Mouse (Mus musculus) embryonic facial prominence, embryonic 14.5 days (tissue): ENCODE measurements around the gene Hrh1. TPM values are rescaled to one million over a fixed set of nuclear protein-coding genes. Genes with fewer than 3 reads are reported as not detected.

Experiments
- ATAC-seq: fragments of 200-750 bp; cut with Nextera tagmentation; 2 replicates; pipeline ENCODE4 v1.8.0; 2017; ENCODE audit warnings: low read depth, moderate number of reproducible peaks, moderate TSS enrichment
- DNase-seq: peaks from one replicate; pipeline ENCODE4 v3.0.0-alpha.2; 2015; ENCODE audit warnings: low spot score
- H3K27ac ChIP-seq: fragments of 300-500 bp; sonication (generic); replicated peaks from 2 replicates; pipeline ENCODE4 v1.5.1; 2014; ENCODE audit warnings: low read depth, mild to moderate bottlenecking, low read length, moderate library complexity
- H3K27me3 ChIP-seq: fragments of 300-500 bp; sonication (generic); replicated peaks from 2 replicates; pipeline ENCODE4 v1.6.1; 2014; ENCODE audit warnings: low read length; ENCODE audit not compliant: control insufficient read depth, insufficient read depth
- H3K36me3 ChIP-seq: fragments of 300-500 bp; sonication (generic); 2 replicates; pipeline ENCODE4 v1.6.1; 2014; ENCODE audit warnings: low read length, mixed read lengths; ENCODE audit not compliant: control insufficient read depth, insufficient read depth
- H3K4me1 ChIP-seq: fragments of 300-500 bp; sonication (generic); 2 replicates; pipeline ENCODE4 v1.6.1; 2014; ENCODE audit warnings: antibody characterized with exemption, low read length; ENCODE audit not compliant: control insufficient read depth, insufficient read depth
- H3K4me2 ChIP-seq: fragments of 300-500 bp; sonication (generic); 2 replicates; pipeline ENCODE4 v1.6.1; 2014; ENCODE audit warnings: low read depth, mild to moderate bottlenecking, low read length, moderate library complexity, mixed read lengths
- H3K4me3 ChIP-seq: fragments of 300-500 bp; sonication (generic); 2 replicates; pipeline ENCODE4 v1.5.1; 2014; ENCODE audit warnings: low read depth, mild to moderate bottlenecking, low read length
- H3K9ac ChIP-seq: fragments of 300-500 bp; sonication (generic); 2 replicates; pipeline ENCODE4 v1.6.1; 2014; ENCODE audit warnings: low read depth, mild to moderate bottlenecking, low read length, moderate library complexity, mixed read lengths
- H3K9me3 ChIP-seq: fragments of 300-500 bp; sonication (generic); 2 replicates; pipeline ENCODE4 v1.6.1; 2016; ENCODE audit warnings: low read length; ENCODE audit not compliant: control insufficient read depth
- WGBS: fragments of 180-500 bp; shearing (Covaris S2); extraction: QIAGEN DNeasy Blood & Tissue Kit; methylation state at CpG from one replicate; pipeline ENCODE4 v1.1.7; 2014; 5-methylcytosine and 5-hydroxymethylcytosine counted together
- polyA plus RNA-seq: library from polyadenylated mRNA; unstranded; fragments of >200 nt; fragmentation: Nextera tagmentation; extraction: Ambion mirVana; gene quantifications from 2 replicates; pipeline ENCODE4 v1.2.1, GENCODE M21; 2014

The Hrh1 gene
- polyA plus RNA-seq, 1 experiment from 2014 or later = not detected

- DNase-seq (no peak), ATAC-seq (no peak)
- Histone ChIP-seq H3K27me3 (no peaks in the 10 kb centered on the region), H3K4me2 (no peak overlapping the region), H3K27ac (no peak overlapping the region), H3K36me3 (no peaks in the 10 kb centered on the region), H3K9me3 (0 out of 2 replicates have a peak, but pooled peaks cover 5% of the 10 kb centered on the region), H3K4me3 (no peak overlapping the region), H3K4me1 (no peaks in the 10 kb centered on the region), H3K9ac (no peak overlapping the region)
- WGBS = 92% methylated on average over 7 of the region's 7 CpGs
These were observed 25.0 kb upstream of the Hrh1 start for GRCm38 (mm10) chr6:114372741-114373140.

GRCm38 (mm10) chr6:114380872-114381271 is 16.9 kb upstream of the Hrh1 start:
- Histone ChIP-seq H3K9ac (no peak overlapping the region), H3K9me3 (0 out of 2 replicates have a peak, but pooled peaks cover 5% of the 10 kb centered on the region), H3K36me3 (no peaks in the 10 kb centered on the region), H3K27ac (no peak overlapping the region), H3K4me1 (no peaks in the 10 kb centered on the region), H3K4me2 (no peak overlapping the region), H3K27me3 (no peaks in the 10 kb centered on the region), H3K4me3 (no peak overlapping the region)
- ATAC-seq (no peak), DNase-seq (no peak)
- 66% methylated on average over 3 of the region's 3 CpGs for WGBS

- no peaks in the 10 kb centered on the region for H3K4me1 ChIP-seq
- no peaks in the 10 kb centered on the region for H3K27me3 ChIP-seq
- no peak overlapping the region for H3K9ac ChIP-seq
- H3K4me2 ChIP-seq = no peak overlapping the region
- H3K27ac ChIP-seq = no peak overlapping the region
- no peak overlapping the region for H3K4me3 ChIP-seq
- no peaks in the 10 kb centered on the region for H3K36me3 ChIP-seq
- H3K9me3 ChIP-seq = no peaks in the 10 kb centered on the region
- DNase-seq (no peak), ATAC-seq (no peak)
- WGBS = 40% methylated on average over 6 of the region's 6 CpGs
These were observed 10.4 kb upstream of the Hrh1 start for GRCm38 (mm10) chr6:114387320-114387719.

GRCm38 (mm10) chr6:114387855-114388254 is 9.9 kb upstream of the Hrh1 start:
- H3K27ac ChIP-seq = no peak overlapping the region
- 74% methylated on average over 4 of the region's 4 CpGs for WGBS
- no peak for ATAC-seq
- H3K27me3 ChIP-seq = no peaks in the 10 kb centered on the region
- no peak overlapping the region for H3K4me3 ChIP-seq
- H3K9ac ChIP-seq = no peak overlapping the region
- no peak overlapping the region for H3K4me2 ChIP-seq
- no peaks in the 10 kb centered on the region for H3K9me3 ChIP-seq
- no peaks in the 10 kb centered on the region for H3K36me3 ChIP-seq
- H3K4me1 ChIP-seq = no peaks in the 10 kb centered on the region
- DNase-seq = no peak

- Histone ChIP-seq H3K9ac (no peak overlapping the region), H3K4me2 (no peak overlapping the region), H3K36me3 (no peaks in the 10 kb centered on the region), H3K9me3 (no peaks in the 10 kb centered on the region), H3K4me3 (no peak overlapping the region), H3K27ac (no peak overlapping the region), H3K4me1 (no peaks in the 10 kb centered on the region), H3K27me3 (0 out of 2 replicates have a peak, but pooled peaks cover 3% of the 10 kb centered on the region)
- WGBS = 71% methylated on average over 2 of the region's 2 CpGs
- ATAC-seq (no peak), DNase-seq (no peak)
These were observed 7.6 kb upstream of the Hrh1 start for GRCm38 (mm10) chr6:114390129-114390528.

GRCm38 (mm10) chr6:114394982-114395381 is 2.8 kb upstream of the Hrh1 start:
- 49% methylated on average over 4 of the region's 4 CpGs for WGBS
- no peak overlapping the region for H3K27ac ChIP-seq
- H3K4me1 ChIP-seq = peaks cover 12% of the 10 kb centered on the region; the same call in 1 of the 2 replicates
- no peaks in the 10 kb centered on the region for H3K9me3 ChIP-seq
- peak; percentile 13 for DNase-seq
- H3K4me3 ChIP-seq = no peak overlapping the region
- H3K36me3 ChIP-seq = no peaks in the 10 kb centered on the region
- H3K4me2 ChIP-seq = no peak overlapping the region
- H3K9ac ChIP-seq = no peak overlapping the region
- peaks cover 44% of the 10 kb centered on the region for H3K27me3 ChIP-seq
- ATAC-seq = no peak

GRCm38 (mm10) chr6:114396605-114397004 is 1.1 kb upstream of the Hrh1 start:
- DNase-seq = no peak
- Histone ChIP-seq H3K27me3 (peaks cover 54% of the 10 kb centered on the region), H3K4me3 (no peak overlapping the region)

GRCm38 (mm10) chr6:114397280-114397679 is 456 bp upstream of the Hrh1 start:
- Histone ChIP-seq H3K36me3 (no peaks in the 10 kb centered on the region), H3K9me3 (peaks cover 4% of the 10 kb centered on the region; the same call in 1 of the 2 replicates), H3K27me3 (peaks cover 54% of the 10 kb centered on the region), H3K4me2 (peak overlapping the region; percentile 98), H3K4me3 (peak overlapping the region; percentile 51), H3K4me1 (peaks cover 12% of the 10 kb centered on the region; the same call in 1 of the 2 replicates), H3K27ac (no peak overlapping the region), H3K9ac (peak overlapping the region; percentile 61)
- 6% methylated on average over 11 of the region's 11 CpGs for WGBS
- no peak for ATAC-seq
- DNase-seq = no peak

More at GRCm38 (mm10) chr6:114396605-114397004, 1.1 kb upstream of the Hrh1 start:
- Histone ChIP-seq H3K4me2 (no peak overlapping the region), H3K4me1 (peaks cover 12% of the 10 kb centered on the region; the same call in 1 of the 2 replicates), H3K36me3 (no peaks in the 10 kb centered on the region), H3K9me3 (no peaks in the 10 kb centered on the region), H3K9ac (no peak overlapping the region), H3K27ac (no peak overlapping the region)
- WGBS = 58% methylated on average over 4 of the region's 4 CpGs
- ATAC-seq = no peak

GRCm38 (mm10) chr6:114398626-114399025 is 890 bp downstream of the Hrh1 start:
- ATAC-seq (no peak), DNase-seq (no peak)
- H3K4me3 ChIP-seq = peak overlapping the region; percentile 51

More at GRCm38 (mm10) chr6:114398626-114399025, 890 bp downstream of the Hrh1 start:
- H3K9ac ChIP-seq = no peak overlapping the region
- no peak overlapping the region for H3K27ac ChIP-seq
- WGBS = 13% methylated on average over 9 of the region's 9 CpGs
- peak overlapping the region; percentile 98 for H3K4me2 ChIP-seq
- H3K9me3 ChIP-seq = peaks cover 6% of the 10 kb centered on the region; the same call in 1 of the 2 replicates
- no peaks in the 10 kb centered on the region for H3K36me3 ChIP-seq
- H3K27me3 ChIP-seq = peaks cover 54% of the 10 kb centered on the region
- peaks cover 12% of the 10 kb centered on the region; the same call in 1 of the 2 replicates for H3K4me1 ChIP-seq
